8 mouse cellular contexts compared by ENCODE assay signal in the genomic region with DNA sequence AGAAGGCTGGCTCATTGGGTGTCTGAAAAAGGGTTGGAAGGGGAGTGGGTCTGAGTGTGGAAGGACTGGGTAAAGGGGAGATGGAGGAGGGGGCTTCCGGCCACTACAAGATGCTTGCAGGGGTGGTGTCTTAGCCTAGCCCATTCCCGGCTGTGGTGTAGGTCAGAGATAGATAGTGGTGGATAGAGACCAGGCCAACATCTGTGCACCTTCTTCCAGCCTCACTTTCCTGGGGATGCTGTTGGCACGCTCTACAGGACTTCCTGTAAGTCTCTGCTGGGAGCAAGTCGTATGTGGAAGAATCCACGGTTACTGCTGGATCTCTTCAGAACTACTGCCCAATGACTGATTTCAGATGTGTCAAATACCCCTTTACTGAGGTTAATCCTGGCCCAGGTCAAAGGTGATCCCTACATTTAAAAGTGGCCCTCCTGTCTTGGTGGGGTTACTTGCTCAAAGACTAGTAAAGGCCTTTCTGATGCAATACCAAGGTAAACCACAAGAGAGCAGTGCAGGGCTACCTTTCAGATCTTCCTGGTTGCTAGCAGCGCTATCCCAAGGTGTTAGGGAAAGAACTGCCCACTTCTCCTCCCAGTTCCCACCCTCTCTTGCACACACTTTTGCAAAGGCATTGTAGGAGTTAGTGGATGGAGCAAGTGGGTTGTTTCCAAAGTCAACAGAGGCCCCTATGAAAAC.
DNase-seq lines count a peak whose midpoint lies in the region; ATAC-seq and TF ChIP-seq lines count a peak whose summit lies in the region.

No protein-coding gene starts in this region.

- WGBS in kidney, adult 2 months: 60% methylated on average over 6 of the region's 6 CpGs
- WGBS in limb, embryonic 10.5 days: 61% methylated on average over 6 of the region's 6 CpGs
- 62% methylated on average over 6 of the region's 6 CpGs for WGBS in midbrain, embryonic 16.5 days

- no peak overlapping the region for H3K4me2 ChIP-seq in midbrain, embryonic 16.5 days (ENCODE audit: low read length)

- no peaks in the 10 kb centered on the region for H3K4me1 ChIP-seq in kidney, adult 2 months (ENCODE audit: control insufficient read depth, insufficient read depth, low read length)
- H3K4me1 ChIP-seq in limb, embryonic 10.5 days: no peaks in the 10 kb centered on the region
- peaks cover 2% of the 10 kb centered on the region; the same call in 1 of the 2 replicates for H3K4me1 ChIP-seq in midbrain, embryonic 16.5 days (ENCODE audit: control insufficient read depth, insufficient read depth, low read length)

- no peak for TF ChIP-seq POLR2A in kidney, adult 2 months (IDR thresholded peaks at IDR 0.05; ENCODE audit: low read depth, low read length)

- no peak overlapping the region for H3K4me3 ChIP-seq in kidney, adult 2 months (ENCODE audit: insufficient read depth, low read depth, low read length)
- H3K4me3 ChIP-seq in limb, embryonic 10.5 days: no peak overlapping the region
- H3K4me3 ChIP-seq in midbrain, embryonic 16.5 days (ENCODE audit: low read depth, low read length): no peak overlapping the region

- H3K36me3 ChIP-seq in kidney, adult 2 months (ENCODE audit: control insufficient read depth, insufficient read depth, low read length): no peaks in the 10 kb centered on the region
- H3K36me3 ChIP-seq in limb, embryonic 10.5 days: no peaks in the 10 kb centered on the region
- no peaks in the 10 kb centered on the region for H3K36me3 ChIP-seq in midbrain, embryonic 16.5 days (ENCODE audit: control insufficient read depth, insufficient read depth, low read length)

- peak; percentile 93 for TF ChIP-seq CTCF in kidney, adult 2 months (conservative IDR thresholded peaks at IDR 0.05; ENCODE audit: insufficient read depth, insufficient read length, low read depth, low read length)

- H3K27me3 ChIP-seq in kidney, adult 2 months (replicated peaks; ENCODE audit: control insufficient read depth, insufficient read depth, low read length): no peaks in the 10 kb centered on the region
- 0 out of 2 replicates have a peak, but pooled peaks cover 6% of the 10 kb centered on the region for H3K27me3 ChIP-seq in limb, embryonic 10.5 days (ENCODE audit: low read depth, poor library complexity, severe bottlenecking)
- no peaks in the 10 kb centered on the region for H3K27me3 ChIP-seq in midbrain, embryonic 16.5 days (ENCODE audit: control insufficient read depth, insufficient read depth, low read depth, low read length)

- H3K27ac ChIP-seq in kidney, adult 2 months (ENCODE audit: insufficient read depth, low read depth, low read length): no peak overlapping the region
- no peak overlapping the region for H3K27ac ChIP-seq in limb, embryonic 10.5 days
- H3K27ac ChIP-seq in midbrain, embryonic 16.5 days (ENCODE audit: low read length): no peak overlapping the region

- no peak overlapping the region for H3K9ac ChIP-seq in midbrain, embryonic 16.5 days (ENCODE audit: low read depth, low read length)

- DNase-seq in 3T3-L1 (ENCODE audit: low read depth, low spot score): peak; percentile 86
- DNase-seq in adrenal gland, adult 8-10 months: peak; percentile 61
- DNase-seq in embryo, embryonic 11 days: peak; percentile 86
- DNase-seq in kidney, adult 2 months: peak; percentile 90
- DNase-seq in limb, embryonic 10.5 days (ENCODE audit: low spot score): peak; percentile 84
- peak; percentile 62 to 77 for DNase-seq in spleen, postnatal 10 days (ENCODE audit: low spot score in 2 of 2)

- H3K9me3 ChIP-seq in limb, embryonic 10.5 days (replicated peaks): no peaks in the 10 kb centered on the region
- no peaks in the 10 kb centered on the region for H3K9me3 ChIP-seq in midbrain, embryonic 16.5 days (replicated peaks; ENCODE audit: control insufficient read depth, low read length, poor library complexity, severe bottlenecking)

- ATAC-seq in granulocyte monocyte progenitor cell, adult 5-6 weeks (replicated peaks; ENCODE audit: poor library complexity, severe bottlenecking): peak; percentile 84
- ATAC-seq in midbrain, embryonic 16.5 days: peak; percentile 48; the same call in 1 of the 2 replicates
